ENCODE assay signal across 8 mouse cellular contexts in the genomic region with DNA sequence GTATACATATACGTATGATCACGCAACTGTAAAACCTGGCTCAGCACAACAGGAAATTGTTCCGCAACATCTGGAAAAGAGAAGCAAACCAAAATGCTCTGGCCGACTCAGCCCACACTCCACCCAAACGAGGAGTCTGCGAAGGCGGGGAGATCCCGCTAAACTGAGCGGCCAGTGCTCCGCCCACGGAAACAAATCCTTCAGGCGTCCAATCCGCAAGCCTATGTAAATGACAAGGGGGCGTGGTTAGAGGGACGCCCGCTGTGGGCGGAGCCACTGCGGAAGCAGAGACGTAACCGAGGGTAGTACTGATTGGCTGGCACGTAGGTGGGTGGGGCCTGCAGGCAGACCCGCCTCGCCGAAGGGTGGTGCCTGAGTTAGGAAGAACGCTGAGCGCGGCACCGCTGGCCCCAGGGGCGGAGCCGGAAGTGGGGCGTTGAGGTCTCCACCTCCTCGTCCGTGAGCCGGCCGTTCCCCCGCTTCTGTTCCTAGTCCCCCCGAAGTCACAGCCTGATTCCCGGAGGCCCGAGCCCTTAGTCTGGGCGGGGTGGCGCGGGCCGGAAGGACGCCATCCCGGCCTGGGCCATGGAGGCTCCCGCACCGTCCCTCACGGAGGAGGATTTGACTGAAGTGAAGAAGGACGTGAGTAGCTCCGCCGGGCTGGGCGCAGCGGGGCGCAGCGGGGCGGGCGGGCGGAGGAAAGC. TPM values are rescaled to one million over a fixed set of nuclear protein-coding genes. Genes with fewer than 3 reads are reported as not detected.
DNase-seq lines count a peak whose midpoint lies in the region; ATAC-seq lines count a peak whose summit lies in the region.

No protein-coding gene starts in this region.

- H3K4me3 ChIP-seq in hindbrain, embryonic 15.5 days: peak overlapping the region; percentile 64

- peaks cover 16% of the 10 kb centered on the region for H3K4me1 ChIP-seq in hindbrain, embryonic 15.5 days (replicated peaks)

- ATAC-seq in hindbrain, embryonic 15.5 days (ENCODE audit: low FRiP score, low read depth): peak; percentile 100

- under 1% methylated on average over 58 of the region's 58 CpGs for WGBS in hindbrain, embryonic 15.5 days

- H3K27me3 ChIP-seq in hindbrain, embryonic 15.5 days: no peaks in the 10 kb centered on the region

- H3K9ac ChIP-seq in hindbrain, embryonic 15.5 days: peak overlapping the region; percentile 81

- H3K27ac ChIP-seq in hindbrain, embryonic 15.5 days (replicated peaks): peak overlapping the region; percentile 88

- peak; percentile 99 for DNase-seq in T-cell, adult 2 months (ENCODE audit: low spot score)
- peak; percentile 95 to 98 for DNase-seq in cerebellum, postnatal 36 days
- DNase-seq in frontal cortex, postnatal 36 days (ENCODE audit: low spot score in 2 of 2): peak; percentile 98 to 99
- peak; percentile 99 for DNase-seq in left cerebral cortex, adult 11 months (ENCODE audit: low spot score)
- DNase-seq in lung, postnatal 4 days: peak; percentile 99 to 100
- peak; percentile 99 for DNase-seq in retina, postnatal 7 days (ENCODE audit: low read depth, low spot score)
- peak; percentile 95 for DNase-seq in urinary bladder, adult 2 months (ENCODE audit: low spot score)

- peak overlapping the region; percentile 69 for H3K4me2 ChIP-seq in hindbrain, embryonic 15.5 days

- H3K9me3 ChIP-seq in hindbrain, embryonic 15.5 days: no peaks in the 10 kb centered on the region

- no peaks in the 10 kb centered on the region for H3K36me3 ChIP-seq in hindbrain, embryonic 15.5 days

RNA-seq across cellular contexts. Expression of a gene that starts 1.4 kb away (rescaled TPM):
- polyA plus RNA-seq in hindbrain, embryonic 15.5 days (2015; fragmentation: Nextera tagmentation; extraction: Ambion mirVana): 32.3 and 34.8 TPM in 2 replicates
- polyA plus RNA-seq in urinary bladder, adult 2 months (2012; rRNA removed): 24.3 and 25.7 TPM in 2 replicates

RNA-seq across cellular contexts. Expression of a gene that starts 13.8 kb away (rescaled TPM):
- 81.0 and 84.4 TPM in 2 replicates for polyA plus RNA-seq in hindbrain, embryonic 15.5 days (2015; fragmentation: Nextera tagmentation; extraction: Ambion mirVana)
- 18.9 and 23.1 TPM in 2 replicates for polyA plus RNA-seq in urinary bladder, adult 2 months (2012; rRNA removed)

Comparison
In these comparisons a context has a peak if more than half of its experiments do, and no peak if none do; other contexts are left out.
1. Peak in every context shown above with its lines: DNase-seq, ATAC-seq, H3K4me3 ChIP-seq and H3K27ac ChIP-seq.